16 mouse cellular contexts compared by ENCODE assay signal in genomic region chr15:40485997-40486396, GRCm38 (mm10).
A peak's percentile ranks its signal among the peaks of the same experiment; 100 is the strongest.
DNase-seq lines count a peak whose midpoint lies in the region; ATAC-seq and TF ChIP-seq lines count a peak whose summit lies in the region.
"Had no signal": no experiment of that assay in that cellular context is flagged by ENCODE, and none has a peak within 500 bp of the region (broad histone marks: within the 10 kb centered on the region; RNA-seq: fewer than 3 reads in every experiment).

No protein-coding gene starts in this region.

- no peak overlapping the region for H3K4me3 ChIP-seq in left cerebral cortex, adult 2 months
- H3K4me3 ChIP-seq: neural tube, embryonic 12.5 days had no signal

- no peak overlapping the region for H3K27ac ChIP-seq in left cerebral cortex, adult 2 months
- H3K27ac ChIP-seq: hindbrain, embryonic 14.5 days; neural tube, embryonic 12.5 days had no signal

- intact Hi-C loops in left cerebral cortex, postnatal 4 days (cut with DNase I) = no loop called here
- intact Hi-C loops in left cerebral cortex, adult 2 months (cut with DNase I) = no loop called here

- TF ChIP-seq CTCF in left cerebral cortex, adult 2 months (IDR thresholded peaks at IDR 0.05) = no peak

- ATAC-seq in cerebellum, adult (ENCODE audit: insufficient number of reproducible peaks, low FRiP score, low TSS enrichment) = no peak
- ATAC-seq: forebrain, embryonic 14.5 days; midbrain, embryonic 16.5 days had no signal

- DNase-seq in cerebellum, adult 18-20 months = peak; percentile 9 to 12
- DNase-seq in heart, adult 11 months = peak; percentile 88
- no peak for DNase-seq in heart, postnatal 4 days
- DNase-seq in left cerebral cortex, postnatal 4 days = peak; percentile 28
- no peak for DNase-seq in left cerebral cortex, adult 2 months (ENCODE audit: extremely low spot score in 1 of 2, low spot score in 2 of 2)
- peak; percentile 59 to 60 for DNase-seq in cerebellum, postnatal 14 days
- no peak for DNase-seq in lung, postnatal 14 days
- DNase-seq: adrenal gland, postnatal 14 days; kidney, adult 18-20 months; kidney, postnatal 4 days; lung, embryonic 14.5 days had no signal

Comparison
In these comparisons a context has a peak if more than half of its experiments do, and no peak if none do; other contexts are left out.
1. DNase-seq: peak in cerebellum, adult 18-20 months (2 of 2), heart, adult 11 months (single experiment), left cerebral cortex, postnatal 4 days (single experiment) and cerebellum, postnatal 14 days (2 of 2); none in heart, postnatal 4 days (single experiment), left cerebral cortex, adult 2 months (0 of 2) and lung, postnatal 14 days (single experiment).